Mouse (Mus musculus): ENCODE measurements around the gene 1300017J02Rik.

DNA sequence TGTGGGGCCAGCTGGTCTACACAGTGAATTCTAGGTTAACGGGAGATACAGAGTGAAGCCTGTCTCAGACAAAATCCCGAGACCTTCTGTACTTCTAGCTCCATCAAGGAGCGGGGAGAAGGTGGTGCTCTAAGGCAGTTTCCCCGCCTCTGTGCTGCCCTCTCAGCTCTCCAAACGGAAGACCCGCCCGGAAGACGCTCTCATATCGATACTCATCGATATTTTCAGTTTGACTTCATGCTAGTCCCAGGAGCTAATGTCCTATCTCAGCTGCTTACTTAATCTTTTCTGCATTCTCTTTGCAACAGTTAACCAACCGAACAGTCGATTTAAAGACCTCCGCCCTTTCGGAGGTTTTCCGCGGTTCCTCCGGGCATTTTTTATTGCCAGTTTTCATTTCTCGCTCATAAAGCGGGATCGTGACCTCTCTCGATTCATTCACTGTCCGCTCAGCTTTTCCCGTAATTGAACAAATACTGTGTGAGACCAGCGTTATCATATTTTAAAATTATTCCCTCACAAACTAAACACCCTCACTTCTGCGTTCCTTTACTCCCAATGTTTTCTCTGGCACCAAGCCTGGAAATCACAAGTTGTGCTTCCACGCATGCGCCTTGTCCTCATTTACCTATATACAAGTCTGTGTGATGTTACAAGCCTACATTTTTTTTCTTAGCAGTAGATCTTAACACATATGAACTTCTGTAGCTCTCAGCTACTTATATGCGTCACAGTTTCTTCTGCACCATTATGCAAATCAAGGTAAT is 92.0 kb downstream of the 1300017J02Rik start:
- TF ChIP-seq CTCF (IDR thresholded peaks at IDR 0.05; ENCODE audit: low read depth) (no peak), EP300 (IDR thresholded peaks at IDR 0.05; ENCODE audit: low read depth) (no peak)

Data from heart, postnatal 0 days (tissue).